Mouse (Mus musculus): Measurements from ENCODE around the gene Clnk. TPM values are rescaled to one million over a fixed set of nuclear protein-coding genes. Genes with fewer than 3 reads are reported as not detected.

Gene Clnk
- polyA plus RNA-seq, 1 experiment, result 0.32 TPM

GRCm38 (mm10) chr5:38858015-38858721 is 18.4 kb downstream of the Clnk start:
- DNase-seq (ENCODE audit: low read depth, low spot score), result no peak
- 37% methylated on average over 4 of the region's 4 CpGs for WGBS

GRCm38 (mm10) chr5:38857591-38857990 is 19.0 kb downstream of the Clnk start:
- no peak for DNase-seq (ENCODE audit: low read depth, low spot score)
- 100% methylated on average over 1 of the region's 1 CpGs for WGBS

- no peak for DNase-seq (ENCODE audit: low read depth, low spot score)
- WGBS, result 74% methylated on average over 1 of the region's 1 CpGs
Measured at GRCm38 (mm10) chr5:38850171-38850570, 26.4 kb downstream of the Clnk start.

- no peak for DNase-seq (ENCODE audit: low read depth, low spot score)
- WGBS, result 31% methylated on average over 3 of the region's 3 CpGs
Measured at GRCm38 (mm10) chr5:38845529-38845928, 31.1 kb downstream of the Clnk start.

- no peak for DNase-seq (ENCODE audit: low read depth, low spot score)
- WGBS, result 56% methylated on average over 2 of the region's 2 CpGs
Measured at GRCm38 (mm10) chr5:38844312-38844711, 32.3 kb downstream of the Clnk start.

- WGBS, result 97% methylated on average over 1 of the region's 1 CpGs
- no peak for DNase-seq (ENCODE audit: low read depth, low spot score)
Measured at GRCm38 (mm10) chr5:38839981-38840380, 36.6 kb downstream of the Clnk start.

- 81% methylated on average over 6 of the region's 6 CpGs for WGBS
Measured at GRCm38 (mm10) chr5:38827310-38827709, 49.3 kb downstream of the Clnk start.

GRCm38 (mm10) chr5:38826586-38826985 is 50.0 kb downstream of the Clnk start:
- DNase-seq (ENCODE audit: low read depth, low spot score), result no peak
- 81% methylated on average over 5 of the region's 5 CpGs for WGBS

More at GRCm38 (mm10) chr5:38827310-38827709, 49.3 kb downstream of the Clnk start:
- DNase-seq (ENCODE audit: low read depth, low spot score), result no peak

- 57% methylated on average over 14 of the region's 14 CpGs for WGBS
- no peak for DNase-seq (ENCODE audit: low read depth, low spot score)
Measured at GRCm38 (mm10) chr5:38824132-38824965, 52.3 kb downstream of the Clnk start.

GRCm38 (mm10) chr5:38813391-38814109 is 63.1 kb downstream of the Clnk start:
- DNase-seq (ENCODE audit: low read depth, low spot score), result no peak
- WGBS, result 59% methylated on average over 9 of the region's 9 CpGs

GRCm38 (mm10) chr5:38812916-38813315 is 63.7 kb downstream of the Clnk start:
- 31% methylated on average over 7 of the region's 7 CpGs for WGBS
- no peak for DNase-seq (ENCODE audit: low read depth, low spot score)

- DNase-seq (ENCODE audit: low read depth, low spot score), result no peak
- 25% methylated on average over 7 of the region's 7 CpGs for WGBS
Measured at GRCm38 (mm10) chr5:38812386-38812785, 64.2 kb downstream of the Clnk start.

- no peak for DNase-seq (ENCODE audit: low read depth, low spot score)
- WGBS, result 50% methylated on average over 7 of the region's 7 CpGs
Measured at GRCm38 (mm10) chr5:38798910-38799309, 77.7 kb downstream of the Clnk start.

- no peak for DNase-seq (ENCODE audit: low read depth, low spot score)
- WGBS, result 68% methylated on average over 11 of the region's 11 CpGs
Measured at GRCm38 (mm10) chr5:38795139-38795538, 81.5 kb downstream of the Clnk start.

GRCm38 (mm10) chr5:38791116-38791515 is 85.5 kb downstream of the Clnk start:
- WGBS, result 83% methylated on average over 2 of the region's 2 CpGs
- DNase-seq (ENCODE audit: low read depth, low spot score), result no peak

- 90% methylated on average over 5 of the region's 5 CpGs for WGBS
Measured at GRCm38 (mm10) chr5:38788820-38789219, 87.8 kb downstream of the Clnk start.

GRCm38 (mm10) chr5:38787851-38788520 is 88.6 kb downstream of the Clnk start:
- 59% methylated on average over 15 of the region's 15 CpGs for WGBS
- DNase-seq (ENCODE audit: low read depth, low spot score), result no peak

More at GRCm38 (mm10) chr5:38788820-38789219, 87.8 kb downstream of the Clnk start:
- DNase-seq (ENCODE audit: low read depth, low spot score), result no peak

- 82% methylated on average over 15 of the region's 15 CpGs for WGBS
- no peak for DNase-seq (ENCODE audit: low read depth, low spot score)
Measured at GRCm38 (mm10) chr5:38786126-38786525, 90.5 kb downstream of the Clnk start.

GRCm38 (mm10) chr5:38785686-38786085 is 90.9 kb downstream of the Clnk start:
- WGBS, result 78% methylated on average over 8 of the region's 8 CpGs
- DNase-seq (ENCODE audit: low read depth, low spot score), result no peak

- WGBS, result 22% methylated on average over 4 of the region's 4 CpGs
- peak; percentile 16 for DNase-seq (ENCODE audit: low read depth, low spot score)
Measured at GRCm38 (mm10) chr5:38781813-38782212, 94.8 kb downstream of the Clnk start.
